In genomic region chr2:154038932-154039331, GRCm38 (mm10) we compare ENCODE assay signal across 10 mouse cellular contexts. TPM values are rescaled to one million over a fixed set of nuclear protein-coding genes. Genes with fewer than 3 reads are reported as not detected.
DNase-seq lines count a peak whose midpoint lies in the region; ATAC-seq and TF ChIP-seq lines count a peak whose summit lies in the region.
"Had no signal": no experiment of that assay in that cellular context is flagged by ENCODE, and none has a peak within 500 bp of the region (broad histone marks: within the 10 kb centered on the region; RNA-seq: fewer than 3 reads in every experiment).

No protein-coding gene starts in this region.

- H3K4me3 ChIP-seq in heart, adult 2 months, result no peak overlapping the region
- H3K4me3 ChIP-seq in spleen, adult 2 months (ENCODE audit: extremely low read depth, insufficient read depth, insufficient read length), result no peak overlapping the region

- TF ChIP-seq POLR2A in heart, adult 2 months (IDR thresholded peaks at IDR 0.05; ENCODE audit: insufficient read depth, low read depth, low read length), result no peak
- TF ChIP-seq POLR2A in spleen, adult 2 months (IDR thresholded peaks at IDR 0.05; ENCODE audit: low read depth, low read length), result no peak

- DNase-seq in heart, adult 2 months, result no peak
- DNase-seq in heart, postnatal 25 days (ENCODE audit: low spot score), result no peak
- no peak for DNase-seq in spleen, adult 2 months (ENCODE audit: low read depth in 1 of 2, low spot score in 2 of 2)
- DNase-seq in spleen, postnatal 36 days (ENCODE audit: low spot score in 2 of 2), result no peak
- DNase-seq in kidney, adult 9 months, result peak; percentile 53
- peak; percentile 31 for DNase-seq in lung, postnatal 36 days

- 40% methylated on average over 2 of the region's 2 CpGs for WGBS in heart, adult 2 months
- WGBS in spleen, adult 2 months, result 45% methylated on average over 2 of the region's 2 CpGs

- no peak overlapping the region for H3K27ac ChIP-seq in heart, adult 2 months
- no peak overlapping the region for H3K27ac ChIP-seq in spleen, adult 2 months (ENCODE audit: insufficient read depth, low read length)

- no peak overlapping the region for H3K9ac ChIP-seq in heart, adult 2 months (ENCODE audit: low read depth, low read length)

- ATAC-seq in cerebellum, adult (ENCODE audit: insufficient number of reproducible peaks, low FRiP score, low TSS enrichment), result peak; percentile 75
- no peak; the same call in 1 of the 2 replicates for ATAC-seq in monocyte, adult 5-6 weeks (replicated peaks; ENCODE audit: insufficient number of reproducible peaks, low FRiP score, low TSS enrichment, poor library complexity, severe bottlenecking)

- peak; percentile 59 for TF ChIP-seq CTCF in heart, adult 2 months (IDR thresholded peaks at IDR 0.05)
- peak; percentile 36; the same call in 1 of the 2 replicates for TF ChIP-seq CTCF in spleen, adult 2 months (IDR thresholded peaks at IDR 0.05; ENCODE audit: extremely low read depth, insufficient read depth, insufficient read length, insufficient replicate concordance)

- no peak for TF ChIP-seq EP300 in heart, adult 2 months (IDR thresholded peaks at IDR 0.05; ENCODE audit: insufficient read depth, low read depth, low read length)

- intact Hi-C loops in heart, adult 2 months (cut with DNase I), result loop anchor here (1.0 kb wide), 1 partner anchor 10 kb away; no protein-coding TSS in a partner anchor
- intact Hi-C loops in heart, postnatal 25 days (cut with DNase I), result no loop called here

- H3K4me1 ChIP-seq in heart, adult 2 months (ENCODE audit: control insufficient read depth, insufficient read depth, low read length), result no peaks in the 10 kb centered on the region
- no peaks in the 10 kb centered on the region for H3K4me1 ChIP-seq in spleen, adult 2 months (ENCODE audit: control insufficient read depth, insufficient read depth, insufficient read length)

- H3K79me2 ChIP-seq in heart, adult 2 months (replicated peaks; ENCODE audit: control insufficient read depth, insufficient read depth, low read length), result no peaks in the 10 kb centered on the region

- H3K27me3 ChIP-seq in heart, adult 2 months (ENCODE audit: control insufficient read depth, insufficient read depth, low read length), result no peaks in the 10 kb centered on the region
- H3K27me3 ChIP-seq in spleen, adult 2 months (ENCODE audit: control insufficient read depth, insufficient read depth, low read length), result no peaks in the 10 kb centered on the region

- no peaks in the 10 kb centered on the region for H3K36me3 ChIP-seq in heart, adult 2 months (ENCODE audit: control insufficient read depth, insufficient read depth, low read length)
- no peaks in the 10 kb centered on the region for H3K36me3 ChIP-seq in spleen, adult 2 months (ENCODE audit: control insufficient read depth, insufficient read depth, low read length)

RNA-seq across cellular contexts. Expression of gene Bpifa2, which starts 30.9 kb away (rescaled TPM):
- not detected for total RNA-seq in heart, adult 2 months (2021)
- not detected in 2 replicates for polyA plus RNA-seq in heart, adult 2 months (2012; rRNA removed)
- not detected for total RNA-seq in heart, postnatal 25 days (2021)
- not detected in 2 replicates for polyA plus RNA-seq in spleen, adult 2 months (2012; rRNA removed)
- total RNA-seq in monocyte, adult 5-6 weeks (2017), result not detected in 3 replicates
- total RNA-seq: layer of hippocampus, postnatal 14 days; neutrophil, adult 5-6 weeks had no signal

Comparison
In these comparisons a context has a peak if more than half of its experiments do, and no peak if none do; other contexts are left out.
1. DNase-seq: peak in kidney, adult 9 months (single experiment) and lung, postnatal 36 days (single experiment); none in heart, adult 2 months (0 of 2), heart, postnatal 25 days (single experiment), spleen, adult 2 months (0 of 2) and spleen, postnatal 36 days (0 of 2).